Mouse (Mus musculus) stomach, embryonic 14.5 days (tissue): ENCODE results near the gene Usp29. TPM values are rescaled to one million over a fixed set of nuclear protein-coding genes. Genes with fewer than 3 reads are reported as not detected.
A peak's percentile ranks its signal among the peaks of the same experiment; 100 is the strongest.
"Not testable (repeated sequence)": the region's sequence is repeated elsewhere in the genome, so short reads cannot be mapped to it uniquely, and the experiment has no call there.

Experiments used
- ATAC-seq: fragments of 200-750 bp; cut with Nextera tagmentation; 2 replicates; pipeline ENCODE4 v1.8.0; 2017; ENCODE audit warnings: low read depth, moderate TSS enrichment; ENCODE audit not compliant: insufficient number of reproducible peaks, insufficient read depth, low FRiP score
- H3K27ac ChIP-seq: fragments of 300-500 bp; sonication (generic); 2 replicates; pipeline ENCODE4 v1.5.1; 2014; ENCODE audit warnings: mild to moderate bottlenecking, low read length, moderate library complexity, mixed read lengths
- H3K27me3 ChIP-seq: fragments of 300-500 bp; sonication (generic); 2 replicates; pipeline ENCODE4 v1.6.1; 2014; ENCODE audit warnings: low read length, control low read depth, mixed read lengths; ENCODE audit not compliant: control insufficient read depth, insufficient read depth
- H3K36me3 ChIP-seq: fragments of 300-500 bp; sonication (generic); 2 replicates; pipeline ENCODE4 v1.6.1; 2014; ENCODE audit warnings: mild to moderate bottlenecking, control low read depth, low read length, moderate library complexity, mixed read lengths; ENCODE audit not compliant: control insufficient read depth, insufficient read depth
- H3K4me1 ChIP-seq: fragments of 300-500 bp; sonication (generic); 2 replicates; pipeline ENCODE4 v1.6.1; 2014; ENCODE audit warnings: low read length, control low read depth, mixed read lengths; ENCODE audit not compliant: control insufficient read depth, insufficient read depth
- H3K4me2 ChIP-seq: fragments of 300-500 bp; sonication (generic); replicated peaks from 2 replicates; pipeline ENCODE4 v1.6.1; 2014; ENCODE audit warnings: low read depth, low read length, control low read depth
- H3K4me3 ChIP-seq: fragments of 300-500 bp; sonication (generic); 2 replicates; pipeline ENCODE4 v1.5.1; 2014; ENCODE audit warnings: low read depth, low read length, control low read depth
- H3K9ac ChIP-seq: fragments of 300-500 bp; sonication (generic); replicated peaks from 2 replicates; pipeline ENCODE4 v1.6.1; 2014; ENCODE audit warnings: low read depth, mild to moderate bottlenecking, control low read depth, low read length, moderate library complexity, mixed read lengths
- H3K9me3 ChIP-seq: fragments of 300-500 bp; sonication (generic); 2 replicates; pipeline ENCODE4 v1.6.1; 2016; ENCODE audit warnings: low read depth, low read length, control low read depth; ENCODE audit not compliant: control insufficient read depth
- WGBS: fragments of 180-500 bp; shearing (Covaris S2); extraction: QIAGEN DNeasy Blood & Tissue Kit; methylation state at CpG from one replicate; pipeline ENCODE4 v1.1.7; 2014; 5-methylcytosine and 5-hydroxymethylcytosine counted together
- polyA plus RNA-seq: library from polyadenylated mRNA; unstranded; fragments of >200 nt; fragmentation: Nextera tagmentation; extraction: Ambion mirVana; gene quantifications from 2 replicates; pipeline ENCODE4 v1.2.1, GENCODE M21; 2014

Usp29 gene
- polyA plus RNA-seq, 1 experiment from 2014 or later = 9.1 TPM

DNA sequence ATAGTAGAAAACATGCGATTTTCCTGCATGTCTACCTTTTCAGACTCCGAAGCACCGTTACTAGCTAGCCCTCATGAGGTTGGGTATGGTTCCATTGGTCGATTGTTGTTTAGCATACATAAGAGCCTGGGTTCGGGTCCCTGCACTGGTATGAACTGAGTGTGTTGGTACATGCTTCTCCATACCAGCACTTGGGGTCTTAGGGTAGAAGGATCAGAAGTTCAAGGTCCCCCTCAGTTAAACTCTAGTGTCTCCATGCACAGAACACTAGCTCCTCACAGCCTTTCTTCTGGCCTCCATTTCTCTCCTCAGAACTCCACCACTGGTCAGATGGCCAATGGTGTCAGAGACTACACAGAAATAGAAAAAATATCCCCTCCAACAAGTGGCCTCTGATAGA lies 159.5 kb downstream of the Usp29 start:
- WGBS = 93% methylated on average over 5 of the region's 5 CpGs
- Histone ChIP-seq H3K27ac (no peak overlapping the region), H3K27me3 (no peaks in the 10 kb centered on the region), H3K4me1 (no peaks in the 10 kb centered on the region), H3K4me2 (no peak overlapping the region), H3K9me3 (no peaks in the 10 kb centered on the region), H3K4me3 (no peak overlapping the region), H3K36me3 (no peaks in the 10 kb centered on the region), H3K9ac (no peak overlapping the region)
- ATAC-seq = no peak

- Histone ChIP-seq H3K36me3 (no peaks in the 10 kb centered on the region), H3K27me3 (no peaks in the 10 kb centered on the region), H3K9ac (no peak overlapping the region), H3K27ac (no peak overlapping the region), H3K4me3 (no peak overlapping the region), H3K4me1 (no peaks in the 10 kb centered on the region), H3K9me3 (no peaks in the 10 kb centered on the region), H3K4me2 (no peak overlapping the region)
- 50% methylated on average over 3 of the region's 3 CpGs for WGBS
- ATAC-seq = no peak
Observed at GRCm38 (mm10) chr7:6891206-6891605, 160.8 kb downstream of the Usp29 start.

DNA sequence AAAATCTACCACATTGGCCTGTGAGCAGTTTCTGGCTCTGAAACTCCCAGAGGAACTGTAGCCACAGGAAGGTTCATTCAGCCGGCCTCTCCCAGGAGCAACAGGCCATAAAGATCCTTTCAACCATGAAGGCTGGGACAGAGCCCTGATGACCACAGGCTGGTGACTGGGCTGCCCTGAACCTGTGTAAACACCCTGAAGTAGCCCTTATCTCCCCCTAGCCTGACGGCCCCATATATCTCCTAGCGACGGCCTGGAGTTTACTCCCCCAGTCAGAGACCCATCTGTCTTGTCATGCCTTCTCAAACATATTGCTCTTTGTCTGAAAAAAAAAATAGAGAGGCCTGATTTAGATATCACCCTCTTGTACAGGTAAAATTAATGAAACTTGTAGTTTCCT lies 166.6 kb downstream of the Usp29 start:
- H3K4me3 ChIP-seq, H3K27ac ChIP-seq, H3K27me3 ChIP-seq, H3K36me3 ChIP-seq, H3K9me3 ChIP-seq, H3K4me2 ChIP-seq, H3K4me1 ChIP-seq, H3K9ac ChIP-seq: not testable (repeated sequence)
- peak; percentile 80; the same call in 1 of the 2 replicates for ATAC-seq
- WGBS = 7% methylated on average over 4 of the region's 4 CpGs

- Histone ChIP-seq H3K4me2 (no peak overlapping the region), H3K27ac (no peak overlapping the region), H3K4me3 (no peak overlapping the region), H3K27me3 (no peaks in the 10 kb centered on the region), H3K4me1 (no peaks in the 10 kb centered on the region), H3K36me3 (no peaks in the 10 kb centered on the region), H3K9ac (no peak overlapping the region), H3K9me3 (no peaks in the 10 kb centered on the region)
- no peak for ATAC-seq
- 87% methylated on average over 7 of the region's 7 CpGs for WGBS
Observed at GRCm38 (mm10) chr7:6900672-6901071, 170.3 kb downstream of the Usp29 start.

- Histone ChIP-seq H3K4me2 (no peak overlapping the region), H3K27ac (no peak overlapping the region), H3K27me3 (no peaks in the 10 kb centered on the region), H3K4me3 (no peak overlapping the region), H3K4me1 (no peaks in the 10 kb centered on the region), H3K9ac (no peak overlapping the region), H3K36me3 (no peaks in the 10 kb centered on the region), H3K9me3 (no peaks in the 10 kb centered on the region)
- WGBS = 71% methylated on average over 8 of the region's 8 CpGs
- no peak for ATAC-seq
Observed at GRCm38 (mm10) chr7:6903489-6903888, 173.1 kb downstream of the Usp29 start.

- Histone ChIP-seq H3K4me1 (peaks cover 29% of the 10 kb centered on the region), H3K9ac (no peak overlapping the region), H3K4me2 (no peak overlapping the region), H3K27ac (peak overlapping the region; percentile 12; the same call in 1 of the 2 replicates), H3K4me3 (no peak overlapping the region), H3K36me3 (no peaks in the 10 kb centered on the region), H3K27me3 (no peaks in the 10 kb centered on the region), H3K9me3 (no peaks in the 10 kb centered on the region)
- no peak for ATAC-seq
- 13% methylated on average over 7 of the region's 7 CpGs for WGBS
Observed at GRCm38 (mm10) chr7:6910527-6910926, 180.1 kb downstream of the Usp29 start.

DNA sequence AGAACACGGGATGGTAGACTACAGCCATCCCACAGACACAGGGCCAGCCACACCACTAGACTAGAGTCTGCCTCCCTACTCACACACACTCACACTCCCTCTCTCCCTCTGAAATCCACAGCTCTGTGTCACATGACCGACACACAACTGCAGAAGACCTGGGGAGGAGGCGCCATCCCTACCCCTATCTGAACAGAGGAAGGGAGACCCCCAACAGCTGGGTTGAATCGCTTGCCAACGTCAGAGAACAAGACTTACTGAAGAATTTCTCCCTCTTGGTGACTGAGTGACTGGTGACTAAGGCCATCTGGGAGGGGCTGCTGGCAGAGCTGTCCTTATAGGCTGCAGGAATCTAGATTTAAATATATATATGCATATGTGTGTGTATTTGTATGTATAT lies 181.4 kb downstream of the Usp29 start:
- no peaks in the 10 kb centered on the region for H3K9me3 ChIP-seq
- H3K4me1 ChIP-seq = peaks cover 32% of the 10 kb centered on the region
- no peak overlapping the region for H3K4me3 ChIP-seq
- H3K4me2 ChIP-seq = no peak overlapping the region
- H3K27me3 ChIP-seq = no peaks in the 10 kb centered on the region
- no peaks in the 10 kb centered on the region for H3K36me3 ChIP-seq
- H3K9ac ChIP-seq = no peak overlapping the region
- 0 out of 2 replicates have a peak overlapping the region, but pooled peaks have one; percentile 15 for H3K27ac ChIP-seq
- WGBS = 58% methylated on average over 5 of the region's 5 CpGs
- ATAC-seq = no peak

- peak overlapping the region; percentile 38 for H3K9ac ChIP-seq
- WGBS = 8% methylated on average over 30 of the region's 30 CpGs
- no peaks in the 10 kb centered on the region for H3K9me3 ChIP-seq
- no peaks in the 10 kb centered on the region for H3K27me3 ChIP-seq
- no peaks in the 10 kb centered on the region for H3K36me3 ChIP-seq
- peak overlapping the region; percentile 33 for H3K4me3 ChIP-seq
- peak; percentile 65; the same call in 1 of the 2 replicates for ATAC-seq
- H3K27ac ChIP-seq = peak overlapping the region; percentile 85
- H3K4me2 ChIP-seq = peak overlapping the region; percentile 77
- peaks cover 32% of the 10 kb centered on the region for H3K4me1 ChIP-seq
Observed at GRCm38 (mm10) chr7:6913439-6914380, 183.3 kb downstream of the Usp29 start.
